Mouse (Mus musculus) midbrain, embryonic 10.5 days (tissue): ENCODE results near the gene Smyd3. TPM values are rescaled to one million over a fixed set of nuclear protein-coding genes. Genes with fewer than 3 reads are reported as not detected.
A peak's percentile ranks its signal among the peaks of the same experiment; 100 is the strongest.

Experiments used
- DNase-seq: peaks from one replicate; pipeline ENCODE4 v3.0.0-alpha.2; 2017; ENCODE audit warnings: low spot score
- H3K27ac ChIP-seq: fragments of 300-500 bp; sonication (generic); replicated peaks from 2 replicates; pipeline ENCODE4 v1.5.1; 2016; ENCODE audit warnings: mild to moderate bottlenecking
- H3K27me3 ChIP-seq: fragments of 300-500 bp; sonication (generic); 2 replicates; pipeline ENCODE4 v1.6.1; 2016; ENCODE audit warnings: low read depth, mild to moderate bottlenecking; ENCODE audit not compliant: poor library complexity, severe bottlenecking
- H3K36me3 ChIP-seq: fragments of 300-500 bp; sonication (generic); 2 replicates; pipeline ENCODE4 v1.6.1; 2016; ENCODE audit warnings: mild to moderate bottlenecking, moderate library complexity
- H3K4me1 ChIP-seq: fragments of 300-500 bp; sonication (generic); 2 replicates; pipeline ENCODE4 v1.6.1; 2016
- H3K4me3 ChIP-seq: fragments of 300-500 bp; sonication (generic); 2 replicates; pipeline ENCODE4 v1.5.1; 2016; ENCODE audit warnings: mild to moderate bottlenecking, moderate library complexity
- H3K9me3 ChIP-seq: fragments of 300-500 bp; sonication (generic); replicated peaks from 2 replicates; pipeline ENCODE4 v1.6.1; 2016; ENCODE audit warnings: mild to moderate bottlenecking
- WGBS: fragments of 180-500 bp; shearing (Covaris S2); methylation state at CpG from one replicate; pipeline ENCODE4 v1.1.7; 2016; 5-methylcytosine and 5-hydroxymethylcytosine counted together
- polyA plus RNA-seq: library from polyadenylated mRNA; unstranded; fragments of >200 nt; fragmentation: Nextera tagmentation; extraction: Ambion mirVana; gene quantifications from 2 replicates; pipeline ENCODE4 v1.2.1, GENCODE M21; 2016

Smyd3 gene
- polyA plus RNA-seq, 1 experiment from 2014 or later = 15.3 TPM

DNA sequence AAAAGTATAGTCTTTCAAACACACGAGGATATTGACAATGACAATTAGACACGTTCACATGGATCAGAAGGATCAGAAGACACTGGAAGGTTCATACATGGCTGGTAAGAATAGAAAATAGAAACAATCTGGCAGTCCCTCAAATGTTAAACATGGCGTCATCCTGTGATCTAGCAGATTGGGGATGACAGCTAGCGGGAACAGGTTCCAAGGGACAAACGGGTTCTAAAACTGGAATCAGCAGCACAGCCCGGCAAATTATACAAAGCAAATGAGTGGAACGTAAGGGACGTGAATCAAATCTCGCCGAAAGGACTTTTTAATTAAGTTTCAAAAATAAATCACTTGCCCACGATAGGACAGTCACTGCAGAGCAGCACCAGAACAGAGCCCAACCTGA is 81.2 kb downstream of the Smyd3 start:
- no peak for DNase-seq
- H3K27ac ChIP-seq = no peak overlapping the region
- H3K4me3 ChIP-seq = no peak overlapping the region
- peaks cover under 1% of the 10 kb centered on the region; the same call in 1 of the 2 replicates for H3K4me1 ChIP-seq
- no peaks in the 10 kb centered on the region for H3K9me3 ChIP-seq
- no peaks in the 10 kb centered on the region for H3K36me3 ChIP-seq
- 91% methylated on average over 11 of the region's 11 CpGs for whole genome bisulfite sequencing
- H3K27me3 ChIP-seq = no peaks in the 10 kb centered on the region

DNA sequence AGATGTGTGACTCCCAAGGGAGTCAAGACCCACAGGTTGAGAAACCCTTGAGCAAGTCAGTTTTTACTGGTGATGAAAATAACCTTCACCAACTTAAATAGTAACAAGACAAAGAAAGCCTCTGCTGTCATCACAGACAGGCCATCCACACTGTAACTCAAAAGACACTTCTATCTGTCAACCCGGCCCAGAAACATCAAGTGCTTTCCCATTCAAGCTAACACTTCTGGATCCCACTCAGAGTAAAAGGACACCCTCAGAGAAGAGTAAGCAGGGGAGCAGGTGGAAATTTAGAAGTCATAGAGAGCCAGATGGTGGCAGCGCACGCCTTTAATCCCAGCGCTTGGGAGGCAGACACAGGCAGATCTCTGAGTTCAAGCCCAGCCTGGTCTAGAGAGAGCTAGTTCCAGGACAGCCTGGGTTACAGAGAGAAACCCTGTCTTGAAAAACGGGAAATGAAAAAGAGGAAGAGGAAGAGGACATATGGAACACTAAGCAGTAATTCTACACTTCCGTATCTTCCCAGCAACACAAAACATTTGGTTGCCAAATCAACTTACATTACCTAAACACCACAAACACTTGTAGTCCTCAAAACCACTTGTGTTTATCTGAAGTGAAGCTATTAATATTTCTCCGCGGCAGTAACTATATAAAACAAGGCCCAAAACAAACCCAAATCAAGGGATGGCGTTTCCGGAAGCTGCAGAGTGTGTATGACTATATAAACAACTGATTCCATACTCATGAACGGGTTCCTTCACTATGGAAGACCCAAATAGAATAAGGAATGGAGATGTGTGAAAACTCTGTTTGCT is 83.2 kb downstream of the Smyd3 start:
- H3K27me3 ChIP-seq = no peaks in the 10 kb centered on the region
- no peaks in the 10 kb centered on the region for H3K36me3 ChIP-seq
- no peaks in the 10 kb centered on the region for H3K9me3 ChIP-seq
- H3K4me3 ChIP-seq = no peak overlapping the region
- H3K4me1 ChIP-seq = no peaks in the 10 kb centered on the region
- DNase-seq = no peak
- no peak overlapping the region for H3K27ac ChIP-seq
- WGBS = 94% methylated on average over 11 of the region's 11 CpGs

DNA sequence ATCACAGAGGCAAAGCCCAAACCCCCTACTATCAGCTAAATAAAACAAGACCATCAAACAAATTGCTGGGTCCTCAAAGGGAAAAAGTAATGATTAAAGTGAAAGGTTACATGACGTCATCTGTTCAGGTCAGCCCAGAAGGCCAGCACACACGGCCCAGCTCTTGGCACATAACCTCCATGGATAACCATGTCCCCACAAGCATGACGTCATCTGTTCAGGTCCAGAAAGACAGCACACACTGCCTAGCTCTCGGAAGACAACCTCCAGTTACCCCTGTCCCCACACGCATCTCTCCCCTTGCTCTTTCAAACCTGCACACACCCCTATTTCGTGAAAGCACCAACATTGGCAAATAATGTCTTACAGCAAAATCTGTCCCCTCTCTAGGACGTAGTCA is 84.0 kb downstream of the Smyd3 start:
- WGBS = 89% methylated on average over 7 of the region's 7 CpGs
- Histone ChIP-seq H3K27me3 (no peaks in the 10 kb centered on the region), H3K4me3 (no peak overlapping the region), H3K9me3 (no peaks in the 10 kb centered on the region), H3K36me3 (no peaks in the 10 kb centered on the region), H3K27ac (no peak overlapping the region), H3K4me1 (no peaks in the 10 kb centered on the region)
- DNase-seq = no peak

DNA sequence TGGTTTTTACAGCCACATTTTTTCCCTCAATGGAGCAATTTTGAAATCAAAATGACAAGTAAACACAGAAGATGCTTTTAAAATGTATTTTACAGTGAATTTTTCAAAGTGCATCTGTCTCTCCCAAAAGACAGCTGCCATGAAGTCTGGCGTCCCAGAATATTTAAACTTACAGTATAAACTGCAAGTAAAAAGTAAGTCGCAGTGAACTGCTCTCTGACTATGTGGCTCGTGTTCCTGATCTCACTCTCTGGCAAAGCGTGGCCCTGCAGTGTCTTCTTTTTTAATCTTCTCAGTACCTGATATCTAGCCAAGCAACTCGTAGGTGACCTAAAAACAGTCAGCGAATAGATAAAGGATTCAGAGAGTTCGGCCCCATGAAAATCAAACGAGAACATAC is 84.5 kb downstream of the Smyd3 start:
- 91% methylated on average over 8 of the region's 8 CpGs for WGBS

DNA sequence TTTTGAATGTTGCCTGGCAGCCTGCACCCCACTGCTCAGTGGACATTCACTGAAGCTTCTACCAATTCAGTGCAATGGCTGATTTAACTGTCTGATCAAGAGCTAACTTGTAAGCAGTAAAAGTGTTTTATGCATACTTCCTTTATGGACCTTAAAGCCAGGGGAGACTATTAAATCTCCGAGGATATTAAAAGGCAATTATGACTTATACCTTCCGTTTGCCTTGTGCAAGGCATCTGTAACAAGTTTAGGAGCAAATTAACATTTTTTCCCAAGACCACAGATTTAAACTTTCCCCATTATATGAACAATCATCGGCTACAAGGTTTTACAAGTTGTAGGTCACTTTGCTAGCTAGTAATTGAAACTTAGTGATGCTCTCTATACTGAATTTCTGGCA is 87.8 kb downstream of the Smyd3 start:
- Histone ChIP-seq H3K36me3 (no peaks in the 10 kb centered on the region), H3K4me1 (no peaks in the 10 kb centered on the region), H3K4me3 (no peak overlapping the region), H3K27me3 (no peaks in the 10 kb centered on the region), H3K9me3 (no peaks in the 10 kb centered on the region), H3K27ac (no peak overlapping the region)
- DNase-seq = no peak
- 89% methylated on average over 3 of the region's 3 CpGs for WGBS

More for the DNA sequence above, 84.5 kb downstream of the Smyd3 start:
- no peak overlapping the region for H3K27ac ChIP-seq
- no peaks in the 10 kb centered on the region for H3K4me1 ChIP-seq
- H3K27me3 ChIP-seq = no peaks in the 10 kb centered on the region
- H3K4me3 ChIP-seq = no peak overlapping the region
- no peaks in the 10 kb centered on the region for H3K9me3 ChIP-seq
- H3K36me3 ChIP-seq = no peaks in the 10 kb centered on the region
- no peak for DNase-seq

DNA sequence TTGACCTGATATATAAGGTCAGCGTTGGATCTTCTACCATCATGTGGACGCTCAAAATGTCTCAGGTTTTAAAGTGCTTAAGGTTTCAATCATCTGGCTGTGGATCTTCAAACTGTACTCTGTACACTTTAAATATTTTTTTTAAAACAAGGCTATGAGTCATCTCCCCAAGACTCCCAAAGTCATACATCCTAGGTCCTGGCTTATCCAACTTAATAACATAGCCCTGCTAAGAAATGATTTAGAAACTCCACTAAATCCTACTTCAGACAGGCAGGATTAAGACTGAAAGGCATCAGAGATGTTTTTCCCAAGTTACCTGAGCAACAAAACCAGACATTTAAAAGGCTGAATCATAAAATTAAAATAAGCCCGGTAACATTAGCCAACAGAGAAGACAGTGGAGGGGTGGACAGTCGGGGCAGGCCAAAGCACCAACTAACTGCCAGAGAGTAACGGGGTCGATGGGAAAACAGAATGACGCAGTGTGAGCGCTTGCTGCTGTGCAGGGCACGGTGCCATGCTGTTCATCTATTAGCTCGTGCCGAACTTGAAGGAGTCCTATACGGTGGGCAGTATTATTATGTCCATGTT is 92.9 kb downstream of the Smyd3 start:
- Histone ChIP-seq H3K4me3 (no peak overlapping the region), H3K36me3 (no peaks in the 10 kb centered on the region), H3K4me1 (no peaks in the 10 kb centered on the region), H3K27ac (no peak overlapping the region), H3K9me3 (no peaks in the 10 kb centered on the region), H3K27me3 (no peaks in the 10 kb centered on the region)
- DNase-seq = no peak
- 94% methylated on average over 12 of the region's 12 CpGs for WGBS

DNA sequence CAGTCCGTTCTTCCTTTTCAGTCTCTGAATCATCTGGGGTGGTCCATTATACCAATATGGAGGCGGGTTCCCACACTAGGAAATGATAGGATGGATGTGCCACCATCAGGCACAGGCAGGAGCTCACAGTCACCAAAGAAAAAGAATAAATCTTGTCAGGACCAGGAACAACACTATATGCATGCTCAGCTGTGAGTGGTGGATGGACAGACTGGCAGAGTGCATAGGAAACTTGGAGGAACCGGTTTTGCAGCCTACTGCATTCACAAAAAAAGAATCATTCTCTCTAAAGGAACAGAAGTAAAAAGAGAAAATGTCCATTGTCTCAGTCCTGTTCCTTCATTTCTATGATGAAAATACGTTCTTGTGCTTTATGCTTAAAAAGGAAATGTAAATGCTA is 98.8 kb downstream of the Smyd3 start:
- Histone ChIP-seq H3K4me1 (no peaks in the 10 kb centered on the region), H3K27ac (no peak overlapping the region), H3K27me3 (no peaks in the 10 kb centered on the region), H3K9me3 (peaks cover under 1% of the 10 kb centered on the region; the same call in 1 of the 2 replicates), H3K36me3 (no peaks in the 10 kb centered on the region), H3K4me3 (no peak overlapping the region)
- no peak for DNase-seq
- 82% methylated on average over 4 of the region's 4 CpGs for WGBS

DNA sequence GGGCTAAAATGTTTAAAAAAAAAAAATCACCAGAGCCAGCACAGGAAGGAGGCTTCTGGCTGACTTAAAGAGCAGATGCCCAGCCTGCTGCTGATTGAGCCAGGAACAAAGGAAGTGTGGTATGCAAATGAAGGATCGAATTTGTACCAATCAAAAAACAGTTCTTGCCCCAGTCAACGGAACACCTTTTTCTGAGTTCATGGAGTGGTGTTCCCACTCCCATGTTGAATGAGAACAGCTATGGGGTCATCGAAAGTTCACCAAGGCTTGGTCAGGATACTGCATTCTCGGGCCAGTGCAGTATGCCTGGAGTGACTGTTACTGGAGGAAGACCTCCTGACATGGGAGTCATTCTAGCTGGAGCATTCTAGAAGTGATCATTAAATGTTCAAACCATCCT is 109.8 kb downstream of the Smyd3 start:
- Histone ChIP-seq H3K4me1 (no peaks in the 10 kb centered on the region), H3K4me3 (no peak overlapping the region), H3K9me3 (no peaks in the 10 kb centered on the region), H3K27me3 (no peaks in the 10 kb centered on the region), H3K36me3 (0 out of 2 replicates have a peak, but pooled peaks cover 3% of the 10 kb centered on the region), H3K27ac (no peak overlapping the region)
- 90% methylated on average over 4 of the region's 4 CpGs for WGBS
- DNase-seq = no peak

DNA sequence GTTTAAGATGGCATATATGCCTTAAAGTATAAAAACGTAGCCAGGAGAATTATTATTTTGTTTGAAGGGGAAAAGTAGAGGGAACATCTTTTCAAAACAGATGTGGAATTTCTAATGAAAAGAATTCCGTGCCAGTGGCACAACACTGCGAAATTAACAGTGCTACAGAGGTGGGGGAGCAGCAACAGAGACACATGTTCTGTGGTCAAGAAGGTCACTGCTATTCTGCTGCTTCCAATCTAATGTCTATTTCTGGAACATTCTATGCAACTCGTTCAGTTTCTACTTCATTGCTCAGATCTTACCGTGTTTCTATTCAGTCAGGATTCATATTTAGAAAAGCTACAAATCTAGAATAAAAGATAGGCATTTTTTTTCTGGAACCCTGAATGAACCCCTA is 117.0 kb downstream of the Smyd3 start:
- Histone ChIP-seq H3K4me3 (no peak overlapping the region), H3K36me3 (no peaks in the 10 kb centered on the region), H3K9me3 (no peaks in the 10 kb centered on the region), H3K27ac (no peak overlapping the region), H3K27me3 (no peaks in the 10 kb centered on the region), H3K4me1 (no peaks in the 10 kb centered on the region)
- 88% methylated on average over 5 of the region's 5 CpGs for WGBS
- no peak for DNase-seq

DNA sequence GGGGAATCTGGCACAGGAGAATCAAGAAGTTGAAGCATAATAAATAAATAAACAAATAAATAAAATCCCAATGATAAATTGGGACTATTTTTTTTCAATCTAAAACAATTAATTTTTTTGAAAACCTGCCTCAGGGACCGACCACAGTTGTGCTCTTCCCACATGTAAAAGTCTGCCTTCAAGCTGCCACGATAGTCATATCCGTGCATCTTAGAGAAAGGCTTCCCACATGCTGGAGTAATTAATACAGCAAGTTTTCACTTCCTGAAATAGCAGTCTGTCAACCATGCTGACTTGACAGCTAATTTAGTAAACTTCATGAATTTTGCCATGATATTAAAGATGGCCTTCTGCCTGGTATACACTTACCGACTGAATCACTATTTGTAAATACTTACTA is 119.2 kb downstream of the Smyd3 start:
- Histone ChIP-seq H3K9me3 (no peaks in the 10 kb centered on the region), H3K4me1 (no peaks in the 10 kb centered on the region), H3K4me3 (no peak overlapping the region), H3K27me3 (no peaks in the 10 kb centered on the region), H3K36me3 (no peaks in the 10 kb centered on the region), H3K27ac (no peak overlapping the region)
- WGBS = 92% methylated on average over 4 of the region's 4 CpGs
- DNase-seq = no peak

DNA sequence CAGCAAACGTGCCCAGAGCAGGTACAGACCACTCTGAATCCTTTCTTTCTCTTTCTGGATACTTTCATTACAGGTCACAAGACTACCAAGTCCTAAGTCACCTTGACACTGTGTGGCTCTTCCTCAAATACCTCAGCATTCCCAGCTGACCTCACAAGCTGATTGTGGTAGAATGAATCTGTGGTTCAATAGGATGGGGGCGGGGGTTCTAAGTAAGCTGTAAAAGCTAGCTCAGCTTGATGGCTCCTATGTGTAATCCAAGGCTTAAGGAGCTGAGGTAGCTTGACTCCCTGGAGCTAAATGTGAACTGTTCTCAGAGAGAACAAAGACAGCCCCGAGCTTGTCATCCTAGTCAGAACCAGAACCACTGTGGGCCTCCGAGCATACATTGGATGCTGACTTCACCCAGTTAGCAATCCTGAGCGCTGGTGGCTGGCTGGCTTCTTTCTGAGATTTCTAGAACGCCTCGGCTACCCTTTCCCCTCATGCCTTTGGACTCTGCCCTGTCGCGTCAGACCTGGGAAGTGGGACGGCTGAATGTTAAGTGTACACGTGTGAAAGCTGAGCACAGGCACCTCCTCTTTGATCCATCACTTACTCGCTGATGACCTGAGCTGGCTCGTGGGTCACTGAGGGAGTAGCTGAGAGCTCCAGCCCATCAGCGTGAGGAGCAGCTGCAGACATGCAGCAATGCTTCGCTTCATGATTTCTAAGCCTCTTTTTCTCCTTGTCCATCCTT is 131.4 kb downstream of the Smyd3 start:
- H3K9me3 ChIP-seq = no peaks in the 10 kb centered on the region
- H3K4me3 ChIP-seq = no peak overlapping the region
- no peaks in the 10 kb centered on the region for H3K36me3 ChIP-seq
- H3K27me3 ChIP-seq = no peaks in the 10 kb centered on the region
- 63% methylated on average over 15 of the region's 15 CpGs for WGBS
- peak overlapping the region; percentile 6; the same call in 1 of the 2 replicates for H3K27ac ChIP-seq
- H3K4me1 ChIP-seq = peaks cover 9% of the 10 kb centered on the region
- DNase-seq = no peak

DNA sequence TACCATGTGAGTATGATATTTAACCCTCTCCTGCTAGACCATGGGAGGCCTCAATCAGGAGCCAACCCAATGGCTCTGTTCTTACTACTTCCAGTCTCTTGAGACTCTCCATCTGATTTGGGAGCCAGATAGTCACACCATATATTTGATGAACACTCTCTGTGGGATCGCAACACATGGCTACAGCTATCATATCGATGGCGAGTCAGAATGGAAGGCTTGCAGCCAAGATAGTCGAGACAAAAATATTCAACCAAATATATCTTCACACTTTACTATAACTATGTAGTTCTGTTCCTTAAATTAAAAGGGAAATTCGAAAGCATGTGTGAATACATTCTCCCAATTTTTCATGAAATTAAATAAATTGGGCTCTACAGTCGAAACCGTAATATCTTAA is 132.2 kb downstream of the Smyd3 start:
- Histone ChIP-seq H3K36me3 (no peaks in the 10 kb centered on the region), H3K27me3 (no peaks in the 10 kb centered on the region), H3K4me3 (no peak overlapping the region), H3K9me3 (no peaks in the 10 kb centered on the region), H3K4me1 (peaks cover 9% of the 10 kb centered on the region), H3K27ac (no peak overlapping the region)
- no peak for DNase-seq
- WGBS = 95% methylated on average over 7 of the region's 7 CpGs

DNA sequence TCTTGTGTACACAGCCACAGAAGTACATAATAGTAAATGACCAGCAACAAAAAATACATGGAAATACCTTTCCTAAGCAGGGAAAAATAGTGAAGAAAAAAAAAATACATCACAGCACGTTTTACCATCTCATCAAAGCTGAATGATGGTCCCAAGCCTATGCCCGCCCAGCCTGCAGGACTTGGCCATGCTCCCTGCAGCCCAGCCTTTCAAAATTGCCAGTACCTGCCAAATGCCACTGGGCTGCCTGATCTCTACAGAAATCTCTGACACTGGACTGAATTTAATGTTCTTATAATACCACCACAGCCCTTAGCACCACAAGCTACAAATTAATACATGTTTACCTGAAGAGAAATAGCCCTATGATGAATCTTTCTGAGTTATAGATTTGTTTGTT is 133.5 kb downstream of the Smyd3 start:
- 79% methylated on average over 2 of the region's 2 CpGs for WGBS
- no peak for DNase-seq
- Histone ChIP-seq H3K4me3 (no peak overlapping the region), H3K27me3 (no peaks in the 10 kb centered on the region), H3K9me3 (no peaks in the 10 kb centered on the region), H3K36me3 (no peaks in the 10 kb centered on the region), H3K4me1 (peaks cover 9% of the 10 kb centered on the region), H3K27ac (no peak overlapping the region)
